Mouse (Mus musculus) ES-Bruce4 (cell line): ENCODE data around the gene Sgms2.

ENCODE experiments used
- CTCF ChIP-seq: IDR thresholded peaks from one replicate; pipeline ENCODE4 v1.8.1; 2011; ENCODE audit warnings: low read depth, low read length
- EP300 ChIP-seq: IDR thresholded peaks from 2 replicates; pipeline ENCODE4 v1.6.1; 2011; ENCODE audit warnings: low read depth, low read length; ENCODE audit not compliant: insufficient read depth
- POLR2A ChIP-seq: IDR thresholded peaks from one replicate; pipeline ENCODE4 v1.8.1; 2011; ENCODE audit warnings: low read length; ENCODE audit not compliant: insufficient read depth

DNA sequence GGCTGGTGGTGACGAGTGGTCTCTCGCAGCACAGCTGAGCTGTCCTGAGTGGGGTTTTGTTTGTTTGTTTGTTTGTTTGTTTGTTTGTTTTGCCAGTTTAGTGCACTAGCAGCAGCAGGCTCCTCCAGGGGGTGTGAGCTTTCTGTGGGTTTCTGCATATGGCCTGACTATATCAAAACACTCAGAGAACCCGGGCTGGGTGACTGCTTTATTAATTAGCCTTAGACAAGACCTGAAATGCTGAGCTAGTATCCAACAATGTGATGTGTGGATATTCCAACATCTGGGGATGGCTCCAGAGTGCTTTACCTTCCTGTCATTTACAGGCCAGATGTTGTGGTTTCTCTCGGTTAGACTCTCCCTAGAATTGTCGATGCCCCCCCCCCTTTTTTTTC, 187.9 kb downstream of the Sgms2 start:
- TF ChIP-seq CTCF (no peak), POLR2A (no peak), EP300 (no peak)
